Mouse (Mus musculus) small intestine, adult 2 months (tissue): ENCODE measurements around the gene Hhex. TPM values are rescaled to one million over a fixed set of nuclear protein-coding genes. Genes with fewer than 3 reads are reported as not detected.

ENCODE experiments used
- H3K27ac ChIP-seq: fragments of 200-500 bp; 2 replicates; pipeline ENCODE4 v1.5.1; 2012; ENCODE audit warnings: low read depth, low read length, control low read depth, inconsistent platforms; ENCODE audit not compliant: insufficient read depth
- H3K27me3 ChIP-seq: fragments of 200-500 bp; 2 replicates; pipeline ENCODE4 v1.6.1; 2012; ENCODE audit warnings: mild to moderate bottlenecking, moderate library complexity, low read length, inconsistent platforms; ENCODE audit not compliant: control insufficient read depth, insufficient read depth
- H3K36me3 ChIP-seq: fragments of 200-500 bp; 2 replicates; pipeline ENCODE4 v1.6.1; 2012; ENCODE audit warnings: mild to moderate bottlenecking, low read length, control low read depth, inconsistent platforms; ENCODE audit not compliant: control insufficient read depth, insufficient read depth
- H3K4me1 ChIP-seq: fragments of 200-500 bp; 2 replicates; pipeline ENCODE4 v1.6.1; 2012; ENCODE audit warnings: low read length, inconsistent platforms, mixed read lengths; ENCODE audit not compliant: control insufficient read depth, insufficient read depth, insufficient read length
- H3K4me3 ChIP-seq: fragments of 200-500 bp; 2 replicates; pipeline ENCODE4 v1.5.1; 2012; ENCODE audit warnings: low read depth, mild to moderate bottlenecking, control low read depth, inconsistent platforms, low read length, moderate library complexity
- CTCF ChIP-seq: fragments of 200-500 bp; IDR thresholded peaks from 2 replicates; pipeline ENCODE4 v1.5.1; 2012; ENCODE audit warnings: low read depth, mild to moderate bottlenecking, control low read depth, inconsistent platforms, low read length, moderate library complexity, mixed read lengths; ENCODE audit not compliant: insufficient replicate concordance, insufficient read length; ENCODE audit errors: extremely low read depth
- POLR2A ChIP-seq: fragments of 200-500 bp; IDR thresholded peaks from 2 replicates; pipeline ENCODE4 v1.6.1; 2012; ENCODE audit warnings: low read depth, mild to moderate bottlenecking, control low read depth, inconsistent platforms, low read length, moderate library complexity
- WGBS: fragments of 180-500 bp; shearing (Covaris S2); methylation state at CpG from one replicate; pipeline ENCODE4 v1.1.7; 2018; 5-methylcytosine and 5-hydroxymethylcytosine counted together
- polyA plus RNA-seq: library from polyadenylated mRNA; depleted of rRNA; stranded (reverse); fragments of >200 nt; gene quantifications from 2 replicates; pipeline ENCODE4 v1.2.3, GENCODE M21; 2012

Hhex gene
- polyA plus RNA-seq, 1 experiment: 9.4 TPM

DNA sequence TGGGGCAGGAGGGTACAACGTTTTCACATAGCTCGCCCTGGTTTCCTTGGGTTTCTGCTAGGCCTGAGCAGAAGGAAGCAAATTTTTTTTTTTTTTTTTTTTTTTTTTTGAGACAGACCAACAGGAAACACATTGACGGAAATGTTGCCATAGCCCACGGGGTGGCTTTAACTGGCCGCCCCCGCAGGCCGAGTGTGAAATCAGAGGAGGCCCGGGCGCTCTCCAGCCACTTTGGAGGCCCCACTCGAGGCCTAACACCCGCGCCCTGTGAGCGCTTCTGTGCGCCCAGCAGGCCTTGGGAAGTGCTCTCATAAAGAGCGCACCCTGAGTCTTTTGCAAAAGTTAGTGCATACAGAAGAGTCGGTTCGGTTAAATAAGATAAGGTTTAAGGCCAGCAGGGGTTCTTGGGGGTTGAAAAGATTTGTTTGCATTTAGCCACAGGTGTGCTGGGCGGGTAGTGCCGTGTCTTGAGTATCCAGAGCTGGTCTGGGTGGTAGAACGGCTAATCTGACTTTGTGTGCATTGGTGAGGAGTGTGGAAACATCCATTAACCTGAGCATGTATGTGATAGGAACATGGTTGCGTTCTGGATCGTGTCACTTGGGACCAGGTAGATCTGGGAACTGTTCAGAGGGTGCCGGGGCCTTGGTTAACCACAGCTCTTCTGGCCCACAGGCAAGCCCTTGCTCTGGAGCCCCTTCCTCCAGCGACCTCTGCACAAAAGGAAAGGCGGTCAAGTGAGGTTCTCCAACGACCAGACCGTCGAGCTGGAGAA is 2.1 kb downstream of the Hhex start:
- 31% methylated on average over 28 of the region's 28 CpGs for WGBS
- Histone ChIP-seq H3K36me3 (0 out of 2 replicates have a peak, but pooled peaks cover 3% of the 10 kb centered on the region), H3K27me3 (peaks cover 55% of the 10 kb centered on the region), H3K4me1 (peaks cover 8% of the 10 kb centered on the region), H3K4me3 (peak overlapping the region; percentile 24; the same call in 1 of the 2 replicates), H3K27ac (0 out of 2 replicates have a peak overlapping the region, but pooled peaks have one; percentile 31)
- TF ChIP-seq POLR2A: no peak
- no peak for TF ChIP-seq CTCF

DNA sequence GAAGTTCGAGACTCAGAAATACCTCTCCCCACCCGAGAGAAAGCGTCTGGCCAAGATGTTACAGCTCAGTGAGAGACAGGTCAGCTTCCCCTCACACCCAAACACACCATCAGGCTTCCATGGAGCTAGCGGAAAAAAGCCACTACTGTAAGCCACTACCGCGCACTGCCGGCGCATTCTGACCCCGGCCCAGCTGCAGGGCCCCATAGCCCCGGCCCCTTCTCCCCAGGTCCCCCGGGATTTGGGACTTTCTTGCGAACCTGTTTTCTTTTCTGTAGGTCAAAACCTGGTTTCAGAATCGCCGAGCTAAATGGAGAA is 2.6 kb downstream of the Hhex start:
- Histone ChIP-seq H3K27ac (no peak overlapping the region), H3K4me1 (peaks cover 8% of the 10 kb centered on the region), H3K4me3 (0 out of 2 replicates have a peak overlapping the region, but pooled peaks have one; percentile 12), H3K27me3 (peaks cover 58% of the 10 kb centered on the region), H3K36me3 (0 out of 2 replicates have a peak, but pooled peaks cover 3% of the 10 kb centered on the region)
- TF ChIP-seq POLR2A (no peak), CTCF (no peak)
- 32% methylated on average over 14 of the region's 14 CpGs for WGBS

DNA sequence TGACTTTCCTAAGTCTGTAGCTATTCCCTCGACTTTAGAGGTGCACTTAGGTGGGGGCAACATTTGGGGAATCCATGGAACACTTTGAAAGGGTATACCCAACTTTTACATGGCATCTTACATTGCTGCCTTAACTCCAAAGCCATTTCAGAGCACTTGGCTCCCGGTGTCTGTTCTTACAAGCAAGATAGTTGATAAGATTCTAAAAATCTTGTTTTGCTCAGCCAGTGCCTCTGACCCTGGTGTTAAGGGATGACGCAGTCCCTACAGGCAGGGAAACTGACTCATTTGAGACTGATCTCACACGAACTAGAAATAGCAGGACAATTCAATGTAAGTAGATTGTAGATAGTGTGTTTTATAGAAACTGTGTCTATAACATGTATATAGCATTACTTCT is 5.6 kb downstream of the Hhex start:
- WGBS: 64% methylated on average over 4 of the region's 4 CpGs
- no peak for TF ChIP-seq POLR2A
- TF ChIP-seq CTCF: no peak
- Histone ChIP-seq H3K4me3 (no peak overlapping the region), H3K27ac (no peak overlapping the region), H3K27me3 (peaks cover 32% of the 10 kb centered on the region), H3K36me3 (0 out of 2 replicates have a peak, but pooled peaks cover 3% of the 10 kb centered on the region), H3K4me1 (peaks cover 3% of the 10 kb centered on the region; the same call in 1 of the 2 replicates)

DNA sequence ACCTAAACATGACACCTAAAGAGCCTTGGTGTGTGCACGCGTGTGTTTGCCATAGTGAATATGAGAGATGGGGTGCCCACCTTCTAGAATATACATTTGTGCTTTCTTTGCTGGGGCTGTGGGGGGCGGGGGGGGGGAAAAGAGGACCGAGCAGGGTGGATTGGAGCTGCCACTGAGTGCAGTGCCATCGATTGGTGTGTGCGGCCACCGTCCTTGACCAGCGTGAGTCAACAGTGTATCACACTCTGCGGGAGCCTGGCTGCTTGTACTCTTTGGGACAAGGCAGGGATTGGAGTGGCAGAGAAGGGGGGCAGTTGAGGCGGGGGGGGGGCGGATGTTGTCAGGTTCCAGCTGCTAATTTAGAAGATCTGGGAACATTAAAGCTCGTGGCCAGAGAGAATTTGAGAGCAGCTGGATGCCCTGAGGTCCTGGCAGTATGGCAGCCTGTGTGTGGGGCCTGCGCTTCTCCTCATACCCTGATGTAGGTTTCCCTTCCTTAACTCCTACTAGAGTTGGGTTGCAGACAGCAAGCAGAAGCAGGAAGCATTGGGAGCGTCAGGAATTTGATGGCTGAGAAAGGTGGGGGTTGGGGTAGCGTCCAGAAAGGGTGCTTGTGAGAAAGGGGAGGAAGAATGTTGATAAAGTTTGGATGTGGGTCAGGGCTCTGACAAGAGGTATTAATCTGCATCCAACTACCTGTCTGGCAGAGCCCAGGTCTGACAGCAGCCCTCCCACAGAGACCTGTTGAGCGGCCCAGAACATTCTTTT is 6.3 kb downstream of the Hhex start:
- Histone ChIP-seq H3K27me3 (peaks cover 25% of the 10 kb centered on the region), H3K36me3 (0 out of 2 replicates have a peak, but pooled peaks cover 3% of the 10 kb centered on the region), H3K4me3 (no peak overlapping the region), H3K27ac (no peak overlapping the region), H3K4me1 (0 out of 2 replicates have a peak, but pooled peaks cover 3% of the 10 kb centered on the region)
- TF ChIP-seq CTCF: no peak
- no peak for TF ChIP-seq POLR2A
- WGBS: 64% methylated on average over 16 of the region's 16 CpGs

DNA sequence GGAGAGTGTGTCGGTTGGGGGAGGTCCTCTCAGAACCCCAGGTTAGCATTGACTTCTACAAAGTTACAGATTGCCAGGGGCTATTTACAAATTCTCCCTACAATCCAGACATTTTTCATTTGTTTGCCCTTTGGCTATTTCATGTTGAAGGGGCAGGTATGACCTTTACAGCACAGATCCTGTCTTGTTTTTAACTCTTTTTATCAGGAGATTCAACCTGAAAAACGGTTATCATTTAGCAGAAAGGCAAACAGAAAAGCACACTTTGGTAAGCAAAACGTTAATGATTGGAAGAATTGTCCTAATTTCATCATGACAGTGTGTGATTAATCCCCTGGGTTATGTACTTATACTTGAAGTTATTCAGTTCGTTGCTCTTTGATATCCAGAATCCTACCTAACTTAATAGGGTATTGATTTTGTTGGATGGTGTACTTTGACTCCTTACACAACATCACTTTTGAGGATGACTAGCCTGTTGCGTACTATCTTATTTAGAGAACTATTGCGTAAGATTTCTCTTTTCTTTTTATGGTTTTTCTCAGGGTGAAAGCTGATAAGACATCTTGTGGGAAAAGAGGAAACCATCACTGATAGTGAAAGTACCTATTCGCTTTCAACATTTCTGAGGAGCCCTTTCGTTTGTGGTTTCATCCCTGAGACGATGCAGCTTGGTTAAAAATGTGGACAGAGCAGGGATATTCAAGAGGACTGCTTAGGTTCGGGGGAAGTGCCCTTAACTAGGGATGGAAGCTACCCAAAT is 8.1 kb downstream of the Hhex start:
- Histone ChIP-seq H3K4me3 (no peak overlapping the region), H3K27ac (no peak overlapping the region), H3K27me3 (peaks cover 11% of the 10 kb centered on the region), H3K4me1 (no peaks in the 10 kb centered on the region), H3K36me3 (no peaks in the 10 kb centered on the region)
- 21% methylated on average over 10 of the region's 10 CpGs for WGBS
- TF ChIP-seq CTCF: no peak
- no peak for TF ChIP-seq POLR2A

DNA sequence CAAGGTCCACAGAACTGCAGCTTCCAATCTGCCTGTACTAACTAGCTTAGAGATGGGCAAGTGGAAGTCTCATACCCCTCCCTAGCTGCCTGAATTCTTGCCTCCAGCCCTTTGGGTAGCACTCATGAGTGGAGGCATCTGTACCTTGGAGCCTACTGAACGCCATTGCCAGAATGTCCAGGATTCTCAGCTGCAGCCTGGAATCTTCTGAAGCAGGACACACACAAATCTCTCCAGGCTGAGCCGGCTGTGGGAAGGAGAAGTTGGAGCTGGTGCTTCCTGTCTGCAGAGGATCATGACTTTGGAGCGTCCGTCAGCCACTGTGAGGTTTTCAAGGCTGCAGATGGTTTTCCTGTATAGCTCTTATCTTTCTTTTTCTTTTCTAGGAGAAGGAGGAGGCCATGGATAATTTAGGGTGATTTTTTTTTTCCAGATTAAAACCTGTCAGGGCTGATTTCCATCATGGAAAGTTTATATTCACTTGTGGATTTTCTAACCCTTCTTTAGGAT is 9.1 kb downstream of the Hhex start:
- Histone ChIP-seq H3K4me1 (no peaks in the 10 kb centered on the region), H3K27ac (no peak overlapping the region), H3K4me3 (no peak overlapping the region), H3K36me3 (no peaks in the 10 kb centered on the region), H3K27me3 (peaks cover 8% of the 10 kb centered on the region)
- TF ChIP-seq CTCF (no peak), POLR2A (no peak)
- WGBS: 35% methylated on average over 4 of the region's 4 CpGs

DNA sequence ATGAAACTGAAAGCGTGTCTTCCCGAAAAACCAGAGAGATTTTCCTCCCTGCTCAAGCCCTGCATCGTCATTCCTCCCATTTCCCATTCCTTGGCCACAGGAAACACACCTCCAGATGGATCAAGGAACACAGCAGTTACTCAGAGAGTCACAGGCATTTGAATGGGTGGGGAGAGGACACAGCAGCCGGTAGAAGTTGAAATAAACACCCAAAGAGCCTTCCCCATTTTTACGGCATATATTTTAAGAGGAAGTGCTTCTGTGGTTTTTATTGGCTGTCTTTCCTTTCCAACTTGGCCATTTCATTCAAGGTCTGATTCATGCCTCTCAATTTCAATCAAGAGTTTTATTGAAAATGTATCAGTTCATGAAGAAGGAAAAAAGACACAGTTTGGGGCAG is 13.6 kb downstream of the Hhex start:
- no peaks in the 10 kb centered on the region for H3K36me3 ChIP-seq
- H3K27ac ChIP-seq: no peak overlapping the region
- TF ChIP-seq POLR2A (no peak), CTCF (no peak)
- peak overlapping the region; percentile 18; the same call in 1 of the 2 replicates for H3K4me3 ChIP-seq
- WGBS: 39% methylated on average over 5 of the region's 5 CpGs
- H3K4me1 ChIP-seq: no peaks in the 10 kb centered on the region
- H3K27me3 ChIP-seq: no peaks in the 10 kb centered on the region; the same call in 1 of the 2 replicates
